Mouse (Mus musculus) heart, postnatal 0 days (tissue): ENCODE measurements at regions not wholly inside any gene's neighbourhood (a gene's known extent, or its start where the extent isn't known, plus 50 kb on each side); places are given as distances from the start of the nearest gene placed in this dataset.

ENCODE experiments used
- CTCF ChIP-seq: IDR thresholded peaks from 2 replicates; pipeline ENCODE4 v1.5.1; 2016; ENCODE audit warnings: antibody characterized with exemption, control low read depth, low read depth
- EP300 ChIP-seq: IDR thresholded peaks from 2 replicates; pipeline ENCODE4 v1.6.1; 2016; ENCODE audit warnings: antibody characterized with exemption, low read depth

GRCm38 (mm10) chr2:178563287-178563686 is 133.0 kb downstream of the Cdh26 start:
- TF ChIP-seq CTCF (no peak), EP300 (no peak)
